In genomic region chr6:31521491-31522355, GRCm38 (mm10) we compare ENCODE assay signal across 20 mouse cellular contexts. TPM values are rescaled to one million over a fixed set of nuclear protein-coding genes. Genes with fewer than 3 reads are reported as not detected.
DNase-seq lines count a peak whose midpoint lies in the region; ATAC-seq lines count a peak whose summit lies in the region.
"Had no signal": no experiment of that assay in that cellular context is flagged by ENCODE, and none has a peak within 500 bp of the region (broad histone marks: within the 10 kb centered on the region; RNA-seq: fewer than 3 reads in every experiment).

No protein-coding gene starts in this region.

- H3K4me1 ChIP-seq in heart, embryonic 11.5 days (ENCODE audit: control insufficient read depth, insufficient read depth, low read length) = peaks cover 13% of the 10 kb centered on the region
- H3K4me1 ChIP-seq in intestine, embryonic 14.5 days (replicated peaks; ENCODE audit: control insufficient read depth, insufficient read depth, low read length) = no peaks in the 10 kb centered on the region
- H3K4me1 ChIP-seq in intestine, embryonic 15.5 days (replicated peaks) = no peaks in the 10 kb centered on the region
- H3K4me1 ChIP-seq: embryonic facial prominence, embryonic 15.5 days; limb, embryonic 15.5 days had no signal

- H3K4me3 ChIP-seq in heart, embryonic 11.5 days (ENCODE audit: low read depth, low read length) = no peak overlapping the region
- no peak overlapping the region for H3K4me3 ChIP-seq in intestine, embryonic 14.5 days (ENCODE audit: low read depth, low read length)
- no peak overlapping the region for H3K4me3 ChIP-seq in intestine, embryonic 15.5 days (replicated peaks)
- H3K4me3 ChIP-seq: embryonic facial prominence, embryonic 15.5 days; forebrain, embryonic 10.5 days; limb, embryonic 15.5 days; megakaryocyte, embryonic 14.5 days had no signal

- WGBS in heart, embryonic 11.5 days (ENCODE audit: insufficient replicate concordance) = 82% methylated on average over 8 of the region's 8 CpGs
- 87% methylated on average over 8 of the region's 8 CpGs for WGBS in intestine, embryonic 14.5 days
- 88% methylated on average over 8 of the region's 8 CpGs for WGBS in intestine, embryonic 15.5 days

- H3K9ac ChIP-seq in heart, embryonic 11.5 days (ENCODE audit: low read depth, low read length) = no peak overlapping the region
- no peak overlapping the region for H3K9ac ChIP-seq in intestine, embryonic 14.5 days (ENCODE audit: low read length)
- no peak overlapping the region for H3K9ac ChIP-seq in intestine, embryonic 15.5 days
- H3K9ac ChIP-seq: embryonic facial prominence, embryonic 15.5 days; limb, embryonic 15.5 days; lung, embryonic 14.5 days had no signal

- H3K36me3 ChIP-seq in heart, embryonic 11.5 days (ENCODE audit: control insufficient read depth, insufficient read depth, low read length) = no peaks in the 10 kb centered on the region
- peaks cover 30% of the 10 kb centered on the region; the same call in 1 of the 2 replicates for H3K36me3 ChIP-seq in intestine, embryonic 14.5 days (ENCODE audit: control insufficient read depth, insufficient read depth, low read length)
- H3K36me3 ChIP-seq in intestine, embryonic 15.5 days = no peaks in the 10 kb centered on the region
- H3K36me3 ChIP-seq: embryonic facial prominence, embryonic 15.5 days; limb, embryonic 15.5 days had no signal

- DNase-seq in heart, adult 11 months = peak; percentile 83
- peak; percentile 45 for DNase-seq in intestine, embryonic 14.5 days (ENCODE audit: low spot score)
- DNase-seq in lung, postnatal 14 days = peak; percentile 34
- DNase-seq in lung, postnatal 4 days = no peak
- peak; percentile 10 for DNase-seq in fibroblast of lung, adult 2 months (ENCODE audit: low read depth)
- DNase-seq: cerebellum, adult 2 months; cerebellum, postnatal 36 days; gastrocnemius, postnatal 25 days; heart, postnatal 4 days; kidney, adult 18-20 months; lung, embryonic 14.5 days; thymus, postnatal 14 days had no signal

- no peak overlapping the region for H3K4me2 ChIP-seq in heart, embryonic 11.5 days
- H3K4me2 ChIP-seq in intestine, embryonic 14.5 days (ENCODE audit: low read length) = no peak overlapping the region
- no peak overlapping the region for H3K4me2 ChIP-seq in intestine, embryonic 15.5 days (replicated peaks)
- H3K4me2 ChIP-seq: embryonic facial prominence, embryonic 15.5 days; limb, embryonic 15.5 days; lung, embryonic 14.5 days had no signal

- H3K27ac ChIP-seq in heart, embryonic 11.5 days (ENCODE audit: low read depth, low read length) = no peak overlapping the region
- no peak overlapping the region for H3K27ac ChIP-seq in intestine, embryonic 14.5 days (ENCODE audit: low read depth)
- no peak overlapping the region for H3K27ac ChIP-seq in intestine, embryonic 15.5 days
- H3K27ac ChIP-seq: embryonic facial prominence, embryonic 15.5 days; forebrain, embryonic 10.5 days; kidney, postnatal 0 days; limb, embryonic 15.5 days had no signal

- H3K27me3 ChIP-seq in heart, embryonic 11.5 days (ENCODE audit: control insufficient read depth, insufficient read depth, low read length) = no peaks in the 10 kb centered on the region
- no peaks in the 10 kb centered on the region for H3K27me3 ChIP-seq in intestine, embryonic 14.5 days (replicated peaks; ENCODE audit: control insufficient read depth, insufficient read depth, low read length)
- H3K27me3 ChIP-seq in intestine, embryonic 15.5 days (replicated peaks) = no peaks in the 10 kb centered on the region
- H3K27me3 ChIP-seq: embryonic facial prominence, embryonic 15.5 days; limb, embryonic 15.5 days; megakaryocyte, embryonic 14.5 days had no signal

- ATAC-seq in heart, embryonic 11.5 days (replicated peaks; ENCODE audit: insufficient number of reproducible peaks, low FRiP score, low TSS enrichment) = no peak
- no peak for ATAC-seq in intestine, embryonic 14.5 days (replicated peaks; ENCODE audit: low FRiP score, low TSS enrichment, low read depth)
- no peak for ATAC-seq in intestine, embryonic 15.5 days
- ATAC-seq in CD4-positive, CD25-positive, alpha-beta regulatory T cell, adult 4 months = no peak

- no peaks in the 10 kb centered on the region for H3K9me3 ChIP-seq in heart, embryonic 11.5 days (replicated peaks; ENCODE audit: control insufficient read depth, low read length)
- H3K9me3 ChIP-seq in intestine, embryonic 14.5 days (ENCODE audit: control insufficient read depth, low read length) = no peaks in the 10 kb centered on the region
- H3K9me3 ChIP-seq in intestine, embryonic 15.5 days = no peaks in the 10 kb centered on the region
- H3K9me3 ChIP-seq: embryonic facial prominence, embryonic 15.5 days; forebrain, embryonic 10.5 days; limb, embryonic 15.5 days; megakaryocyte, embryonic 14.5 days had no signal

RNA-seq across cellular contexts. Expression of gene Podxl, which starts 42.1 kb away (rescaled TPM):
- 22.7 and 26.0 TPM in 2 replicates for polyA plus RNA-seq in heart, embryonic 11.5 days (2014; fragmentation: Nextera tagmentation; extraction: Ambion mirVana)
- polyA plus RNA-seq in intestine, embryonic 14.5 days (2014; fragmentation: Nextera tagmentation; extraction: Ambion mirVana) = 38.9 and 41.1 TPM in 2 replicates
- 45.0 and 45.3 TPM in 2 replicates for polyA plus RNA-seq in intestine, embryonic 15.5 days (2015; fragmentation: Nextera tagmentation; extraction: Ambion mirVana)
- not detected for polyA plus RNA-seq in CD4-positive, CD25-positive, alpha-beta regulatory T cell, adult 4 months (2017; shearing (Covaris generic))

Comparison
In these comparisons a context has a peak if more than half of its experiments do, and no peak if none do; other contexts are left out.
1. DNase-seq: peak in heart, adult 11 months (single experiment), intestine, embryonic 14.5 days (single experiment), lung, postnatal 14 days (single experiment) and fibroblast of lung, adult 2 months (single experiment); none in lung, postnatal 4 days (0 of 2).
2. RNA of gene Podxl, which starts 42.1 kb away (polyA plus RNA-seq): 45.0 to 45.3 TPM in intestine, embryonic 15.5 days, 38.9 to 41.1 TPM in intestine, embryonic 14.5 days and 22.7 to 26.0 TPM in heart, embryonic 11.5 days; not detected in CD4-positive, CD25-positive, alpha-beta regulatory T cell, adult 4 months; every median in the first group is over 10 times any median in the second.